Mouse (Mus musculus): Measurements from ENCODE around the gene Maml3. TPM values are rescaled to one million over a fixed set of nuclear protein-coding genes. Genes with fewer than 3 reads are reported as not detected.

The Maml3 gene
- polyA plus RNA-seq, 1 experiment from 2014 or later = 2.9 TPM

DNA sequence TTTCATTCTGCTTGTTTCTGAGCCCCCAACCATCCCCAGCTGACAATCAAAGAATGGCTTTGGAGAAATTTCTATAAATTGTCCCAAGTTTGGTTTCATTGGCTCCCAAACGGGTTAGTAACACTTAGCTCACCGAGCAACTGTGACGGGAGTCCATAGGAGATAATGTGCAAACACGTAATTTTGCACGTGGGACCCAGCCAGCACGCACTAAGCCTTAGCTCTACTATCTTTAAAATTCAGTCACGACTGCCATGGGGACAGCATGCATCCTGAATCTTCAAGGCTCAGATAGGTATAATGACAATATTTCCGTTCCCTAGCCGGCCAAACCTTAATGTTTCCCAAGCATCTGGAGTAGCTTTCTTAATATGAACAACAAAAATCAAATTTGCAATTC is 243.2 kb downstream of the Maml3 start:
- Histone ChIP-seq H3K4me1 (replicated peaks; ENCODE audit: control insufficient read depth, insufficient read depth) (no peaks in the 10 kb centered on the region; the same call in 1 of the 2 replicates), H3K9me3 (ENCODE audit: control insufficient read depth, low read length) (no peaks in the 10 kb centered on the region), H3K9ac (ENCODE audit: low read length) (no peak overlapping the region), H3K27ac (replicated peaks) (no peak overlapping the region), H3K4me2 (replicated peaks; ENCODE audit: low read depth) (no peak overlapping the region), H3K27me3 (ENCODE audit: control insufficient read depth, insufficient read depth, low read length) (no peaks in the 10 kb centered on the region), H3K36me3 (ENCODE audit: control insufficient read depth, insufficient read depth, low read length) (no peaks in the 10 kb centered on the region), H3K4me3 (ENCODE audit: low read depth, low read length) (no peak overlapping the region)
- ATAC-seq (ENCODE audit: low FRiP score, low TSS enrichment) (no peak), DNase-seq (ENCODE audit: low spot score) (no peak)
- WGBS = 86% methylated on average over 9 of the region's 9 CpGs
- TF ChIP-seq CTCF (IDR thresholded peaks at IDR 0.05; ENCODE audit: low read depth) (no peak), EP300 (optimal IDR thresholded peaks at IDR 0.05) (no peak)

DNA sequence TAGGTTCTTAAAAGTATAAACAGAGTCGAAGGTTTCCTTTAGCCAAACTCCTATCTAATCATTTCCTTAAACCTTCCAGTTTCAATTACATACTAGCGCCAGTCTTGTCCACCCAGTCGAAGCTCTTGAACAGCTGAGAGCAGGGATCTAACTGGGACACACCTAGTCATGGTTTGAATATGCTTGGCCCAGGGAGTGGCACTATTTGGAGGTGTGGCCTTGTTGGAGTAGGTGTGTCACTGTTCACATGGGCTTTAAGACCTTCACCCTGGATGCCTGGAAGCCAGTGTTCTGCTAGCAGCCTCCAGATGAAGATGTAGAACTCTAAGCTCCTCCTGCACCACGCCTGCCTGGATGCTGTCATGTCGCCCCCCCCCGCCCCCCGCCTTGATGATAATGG is 244.4 kb downstream of the Maml3 start:
- Histone ChIP-seq H3K4me1 (replicated peaks; ENCODE audit: control insufficient read depth, insufficient read depth) (no peaks in the 10 kb centered on the region; the same call in 1 of the 2 replicates), H3K4me3 (ENCODE audit: low read depth, low read length) (no peak overlapping the region), H3K36me3 (ENCODE audit: control insufficient read depth, insufficient read depth, low read length) (no peaks in the 10 kb centered on the region), H3K9ac (ENCODE audit: low read length) (no peak overlapping the region), H3K9me3 (ENCODE audit: control insufficient read depth, low read length) (no peaks in the 10 kb centered on the region), H3K27ac (replicated peaks) (no peak overlapping the region), H3K4me2 (replicated peaks; ENCODE audit: low read depth) (no peak overlapping the region), H3K27me3 (ENCODE audit: control insufficient read depth, insufficient read depth, low read length) (no peaks in the 10 kb centered on the region)
- peak; percentile 56 for DNase-seq (ENCODE audit: low spot score)
- ATAC-seq (ENCODE audit: low FRiP score, low TSS enrichment) = peak; percentile 89
- WGBS = 74% methylated on average over 7 of the region's 7 CpGs
- TF ChIP-seq CTCF (IDR thresholded peaks at IDR 0.05; ENCODE audit: low read depth) (no peak), EP300 (optimal IDR thresholded peaks at IDR 0.05) (no peak)

DNA sequence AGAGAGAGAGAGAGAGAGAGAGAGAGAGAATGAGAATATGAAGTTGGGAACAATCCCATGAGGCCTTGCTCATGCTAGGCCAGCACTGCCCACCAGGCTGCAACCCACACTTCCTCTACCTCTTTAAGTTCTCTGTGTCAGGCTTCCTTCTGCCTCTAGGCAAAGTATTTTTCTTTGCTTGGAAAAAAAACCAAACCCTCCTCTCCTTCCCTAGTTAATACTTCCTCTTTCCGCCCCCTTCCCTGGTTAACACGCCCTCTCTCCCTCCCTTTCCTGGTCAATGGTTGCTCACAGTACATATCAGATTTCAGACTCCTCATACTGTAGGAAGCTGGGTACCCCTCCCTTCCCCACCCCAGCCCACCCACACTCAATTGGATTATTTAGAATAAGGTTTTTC is 245.7 kb downstream of the Maml3 start:
- no peak overlapping the region for H3K4me3 ChIP-seq (ENCODE audit: low read depth, low read length)
- TF ChIP-seq CTCF (IDR thresholded peaks at IDR 0.05; ENCODE audit: low read depth) (no peak), EP300 (optimal IDR thresholded peaks at IDR 0.05) (no peak)
- H3K4me2 ChIP-seq (replicated peaks; ENCODE audit: low read depth) = no peak overlapping the region
- H3K9ac ChIP-seq (ENCODE audit: low read length) = no peak overlapping the region
- ATAC-seq (ENCODE audit: low FRiP score, low TSS enrichment) (peak; percentile 45; the same call in 1 of the 2 replicates), DNase-seq (ENCODE audit: low spot score) (no peak)
- no peaks in the 10 kb centered on the region for H3K36me3 ChIP-seq (ENCODE audit: control insufficient read depth, insufficient read depth, low read length)
- H3K27ac ChIP-seq (replicated peaks) = no peak overlapping the region
- no peaks in the 10 kb centered on the region for H3K9me3 ChIP-seq (ENCODE audit: control insufficient read depth, low read length)
- WGBS = 38% methylated on average over 2 of the region's 2 CpGs
- H3K4me1 ChIP-seq (replicated peaks; ENCODE audit: control insufficient read depth, insufficient read depth) = no peaks in the 10 kb centered on the region; the same call in 1 of the 2 replicates
- no peaks in the 10 kb centered on the region for H3K27me3 ChIP-seq (ENCODE audit: control insufficient read depth, insufficient read depth, low read length)

DNA sequence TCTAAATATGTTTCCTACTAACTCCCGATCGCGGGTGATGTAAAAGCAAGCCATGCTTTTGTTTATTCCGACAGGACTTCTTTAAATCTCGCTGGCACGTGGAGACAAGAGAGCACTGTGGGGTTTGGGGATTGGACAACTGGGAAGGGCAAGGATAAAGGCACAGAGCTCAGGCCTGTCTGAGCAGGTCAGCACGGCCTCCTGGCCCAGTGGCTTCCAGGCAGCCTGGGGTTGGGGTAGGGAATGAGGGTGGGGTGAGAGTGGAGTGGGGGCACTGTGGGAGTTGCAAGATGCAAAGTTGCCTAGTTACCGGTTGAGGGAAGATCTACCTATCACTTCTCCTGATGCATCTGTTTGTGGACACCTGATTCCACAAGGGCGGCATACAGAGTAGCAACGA is 250.7 kb downstream of the Maml3 start:
- H3K9me3 ChIP-seq (ENCODE audit: control insufficient read depth, low read length) = no peaks in the 10 kb centered on the region
- no peaks in the 10 kb centered on the region for H3K27me3 ChIP-seq (ENCODE audit: control insufficient read depth, insufficient read depth, low read length)
- WGBS = 71% methylated on average over 10 of the region's 10 CpGs
- H3K36me3 ChIP-seq (ENCODE audit: control insufficient read depth, insufficient read depth, low read length) = no peaks in the 10 kb centered on the region
- TF ChIP-seq CTCF (IDR thresholded peaks at IDR 0.05; ENCODE audit: low read depth) = no peak
- no peak for TF ChIP-seq EP300 (optimal IDR thresholded peaks at IDR 0.05)
- no peak overlapping the region for H3K9ac ChIP-seq (ENCODE audit: low read length)
- ATAC-seq (ENCODE audit: low FRiP score, low TSS enrichment) = no peak
- H3K4me3 ChIP-seq (ENCODE audit: low read depth, low read length) = no peak overlapping the region
- H3K27ac ChIP-seq (replicated peaks) = no peak overlapping the region
- H3K4me1 ChIP-seq (replicated peaks; ENCODE audit: control insufficient read depth, insufficient read depth) = no peaks in the 10 kb centered on the region; the same call in 1 of the 2 replicates
- H3K4me2 ChIP-seq (replicated peaks; ENCODE audit: low read depth) = no peak overlapping the region
- DNase-seq (ENCODE audit: low spot score) = no peak

DNA sequence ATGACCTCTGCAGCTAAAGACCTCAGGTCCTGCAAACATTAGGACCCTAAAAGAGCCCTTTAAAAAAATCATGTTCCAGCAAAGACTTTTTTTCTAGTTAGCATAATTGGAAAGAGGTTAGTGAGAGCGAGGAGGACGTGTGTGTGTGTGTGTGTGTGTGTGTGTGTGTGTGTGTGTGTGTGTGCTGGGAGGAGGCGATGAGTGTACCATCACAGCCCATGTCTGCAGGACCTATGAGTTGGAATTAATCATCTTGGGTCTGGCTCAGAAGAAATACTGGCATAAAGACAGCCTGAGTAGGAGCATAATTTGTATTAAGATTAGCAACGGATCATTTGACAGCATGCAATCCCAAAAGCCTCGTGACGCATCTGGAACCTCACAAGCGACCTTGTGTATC is 251.3 kb downstream of the Maml3 start:
- Histone ChIP-seq H3K36me3 (ENCODE audit: control insufficient read depth, insufficient read depth, low read length) (no peaks in the 10 kb centered on the region), H3K27me3 (ENCODE audit: control insufficient read depth, insufficient read depth, low read length) (no peaks in the 10 kb centered on the region), H3K4me3 (ENCODE audit: low read depth, low read length) (no peak overlapping the region), H3K27ac (replicated peaks) (no peak overlapping the region), H3K9ac (ENCODE audit: low read length) (no peak overlapping the region), H3K4me1 (replicated peaks; ENCODE audit: control insufficient read depth, insufficient read depth) (no peaks in the 10 kb centered on the region), H3K9me3 (ENCODE audit: control insufficient read depth, low read length) (no peaks in the 10 kb centered on the region), H3K4me2 (replicated peaks; ENCODE audit: low read depth) (no peak overlapping the region)
- ATAC-seq (ENCODE audit: low FRiP score, low TSS enrichment) (no peak), DNase-seq (ENCODE audit: low spot score) (no peak)
- TF ChIP-seq EP300 (optimal IDR thresholded peaks at IDR 0.05) (no peak), CTCF (IDR thresholded peaks at IDR 0.05; ENCODE audit: low read depth) (no peak)
- 56% methylated on average over 7 of the region's 7 CpGs for WGBS

- no peak overlapping the region for H3K4me3 ChIP-seq (ENCODE audit: low read depth, low read length)
- no peaks in the 10 kb centered on the region for H3K36me3 ChIP-seq (ENCODE audit: control insufficient read depth, insufficient read depth, low read length)
- H3K4me2 ChIP-seq (replicated peaks; ENCODE audit: low read depth) = no peak overlapping the region
- H3K27ac ChIP-seq (replicated peaks) = no peak overlapping the region
- H3K4me1 ChIP-seq (replicated peaks; ENCODE audit: control insufficient read depth, insufficient read depth) = no peaks in the 10 kb centered on the region
- ATAC-seq (ENCODE audit: low FRiP score, low TSS enrichment) (no peak), DNase-seq (ENCODE audit: low spot score) (no peak)
- no peaks in the 10 kb centered on the region for H3K9me3 ChIP-seq (ENCODE audit: control insufficient read depth, low read length)
- H3K27me3 ChIP-seq (ENCODE audit: control insufficient read depth, insufficient read depth, low read length) = no peaks in the 10 kb centered on the region
- H3K9ac ChIP-seq (ENCODE audit: low read length) = no peak overlapping the region
- no peak for TF ChIP-seq EP300 (optimal IDR thresholded peaks at IDR 0.05)
- TF ChIP-seq CTCF (IDR thresholded peaks at IDR 0.05; ENCODE audit: low read depth) = peak; percentile 35; the same call in 1 of the 2 replicates
- 78% methylated on average over 3 of the region's 3 CpGs for WGBS
These were observed 252.2 kb downstream of the Maml3 start for GRCm38 (mm10) chr3:51852692-51853091.

Measured in stomach, postnatal 0 days (tissue).